Mouse (Mus musculus): ENCODE results near the gene Gcnt2.

DNA sequence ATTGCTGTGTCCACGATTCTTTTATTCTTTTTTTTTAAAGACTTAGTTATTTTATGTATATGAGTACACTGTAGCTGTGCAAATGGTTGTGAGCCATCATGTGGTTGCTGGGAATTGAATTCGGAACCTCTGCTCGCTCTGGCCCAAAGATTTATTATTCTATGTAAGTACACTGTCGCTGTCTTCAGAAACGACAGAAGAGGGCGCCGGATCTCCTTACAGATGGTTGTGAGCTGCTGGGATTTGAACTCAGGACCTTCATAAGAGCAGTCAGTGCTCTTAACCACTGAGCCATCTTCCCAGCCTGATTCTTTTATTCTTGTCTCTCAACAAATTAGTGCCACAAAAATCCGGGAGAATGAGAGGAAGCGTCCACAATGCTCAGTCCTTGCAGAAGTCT is 13.2 kb upstream of the Gcnt2 start:
- no peak for TF ChIP-seq CTCF (IDR thresholded peaks at IDR 0.05; ENCODE audit: control insufficient read depth, insufficient read depth, insufficient read length)
- no peak for TF ChIP-seq MYOG (IDR thresholded peaks at IDR 0.05; ENCODE audit: control insufficient read depth, extremely low read depth, insufficient read length)
- TF ChIP-seq CEBPB (IDR thresholded peaks at IDR 0.05; ENCODE audit: low read depth): no peak
- no peak for TF ChIP-seq USF1 (IDR thresholded peaks at IDR 0.05; ENCODE audit: low read depth)
- no peak for TF ChIP-seq MAX (IDR thresholded peaks at IDR 0.05)
